Comparison of ENCODE assay signal across 8 mouse cellular contexts in the genomic region with DNA sequence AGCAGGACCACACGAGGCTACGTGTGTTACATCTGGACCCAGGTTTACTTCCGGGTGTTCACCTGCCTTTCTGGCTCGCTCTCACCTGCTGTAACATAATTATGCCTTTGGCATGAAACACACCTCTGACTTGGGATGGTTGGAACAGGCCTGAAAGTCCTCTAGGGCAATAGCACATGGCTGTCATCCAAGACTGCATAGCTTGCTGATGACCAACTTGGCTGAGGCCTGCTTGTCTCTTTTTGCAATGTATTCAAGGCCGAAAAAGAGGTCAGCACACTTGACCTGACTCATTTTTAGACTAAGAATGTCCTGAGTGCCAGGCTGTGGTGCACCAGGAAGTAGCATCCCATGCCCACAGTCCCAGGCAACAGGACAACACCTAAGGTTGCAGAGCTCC. TPM values are rescaled to one million over a fixed set of nuclear protein-coding genes. Genes with fewer than 3 reads are reported as not detected.
DNase-seq lines count a peak whose midpoint lies in the region; ATAC-seq and TF ChIP-seq lines count a peak whose summit lies in the region.

No protein-coding gene starts in this region.

- TF ChIP-seq CTCF in cerebellum, adult 2 months (IDR thresholded peaks at IDR 0.05; ENCODE audit: borderline replicate concordance, insufficient read depth, low read depth, low read length), result no peak

- TF ChIP-seq POLR2A in cerebellum, adult 2 months (IDR thresholded peaks at IDR 0.05; ENCODE audit: borderline replicate concordance, insufficient read depth, low read length), result no peak

- 18% methylated on average over 5 of the region's 5 CpGs for WGBS in cerebellum, adult 2 months
- WGBS in neural tube, embryonic 15.5 days, result 88% methylated on average over 5 of the region's 5 CpGs

- H3K4me1 ChIP-seq in cerebellum, adult 2 months (ENCODE audit: control insufficient read depth, insufficient read depth, low read length), result peaks cover 8% of the 10 kb centered on the region
- no peaks in the 10 kb centered on the region for H3K4me1 ChIP-seq in neural tube, embryonic 15.5 days

- no peak for ATAC-seq in activated CD4-positive, CD25-positive, alpha-beta regulatory T cell, adult 4 months
- ATAC-seq in neural tube, embryonic 15.5 days (ENCODE audit: low FRiP score), result no peak

- no peak overlapping the region for H3K27ac ChIP-seq in cerebellum, adult 2 months (ENCODE audit: insufficient read depth, low read length)
- H3K27ac ChIP-seq in neural tube, embryonic 15.5 days (replicated peaks), result no peak overlapping the region

- H3K4me2 ChIP-seq in neural tube, embryonic 15.5 days, result no peak overlapping the region

- no peak overlapping the region for H3K9ac ChIP-seq in neural tube, embryonic 15.5 days (replicated peaks)

- no peaks in the 10 kb centered on the region for H3K9me3 ChIP-seq in neural tube, embryonic 15.5 days (replicated peaks)

- H3K4me3 ChIP-seq in cerebellum, adult 2 months (replicated peaks; ENCODE audit: insufficient read depth, low read depth, low read length), result no peak overlapping the region
- H3K4me3 ChIP-seq in neural tube, embryonic 15.5 days (replicated peaks), result no peak overlapping the region

- no peaks in the 10 kb centered on the region for H3K27me3 ChIP-seq in cerebellum, adult 2 months (ENCODE audit: control insufficient read depth, insufficient read depth, low read length)
- no peaks in the 10 kb centered on the region for H3K27me3 ChIP-seq in neural tube, embryonic 15.5 days (replicated peaks)

- DNase-seq in cerebellum, adult 2 months, result peak; percentile 22 to 60
- no peak for DNase-seq in cerebellum, adult 11-12 months
- peak; percentile 73 for DNase-seq in urinary bladder, postnatal 14 days (ENCODE audit: low spot score)
- DNase-seq in urinary bladder, postnatal 4 days (ENCODE audit: low spot score in 2 of 2), result no peak
- peak; percentile 85 for DNase-seq in kidney, adult 9 months
- no peak for DNase-seq in thymus, postnatal 10 days (ENCODE audit: low spot score in 2 of 2)

- H3K36me3 ChIP-seq in neural tube, embryonic 15.5 days, result no peaks in the 10 kb centered on the region

RNA-seq across cellular contexts. Expression of a gene that starts 12.1 kb away (rescaled TPM):
- 31.1 and 37.2 TPM in 2 replicates for polyA plus RNA-seq in cerebellum, adult 2 months (2012; rRNA removed)
- polyA plus RNA-seq in activated CD4-positive, CD25-positive, alpha-beta regulatory T cell, adult 4 months (2017; shearing (Covaris generic)), result 10 to 100 TPM; 50.8 to 62.0 TPM
- 15.2 and 22.0 TPM in 2 replicates for polyA plus RNA-seq in neural tube, embryonic 15.5 days (2015; fragmentation: Nextera tagmentation; extraction: Ambion mirVana)

Comparison
In these comparisons a context has a peak if more than half of its experiments do, and no peak if none do; other contexts are left out.
1. DNase-seq: peak in cerebellum, adult 2 months (2 of 2), urinary bladder, postnatal 14 days (single experiment) and kidney, adult 9 months (single experiment); none in cerebellum, adult 11-12 months (single experiment), urinary bladder, postnatal 4 days (0 of 2) and thymus, postnatal 10 days (0 of 2).